Mouse (Mus musculus) CD8-positive naive resting alpha-beta T cell, adult 2 months (primary cell): Measurements from ENCODE around the gene Ppt2.
A peak's percentile ranks its signal among the peaks of the same experiment; 100 is the strongest.

Experiments used
- DNase-seq, 2 experiments: peaks; one replicate each; pipeline ENCODE4 v3.0.0; 2022; ENCODE audit warnings: low read depth in 2 of 2, low spot score in 2 of 2

The Ppt2 gene

DNA sequence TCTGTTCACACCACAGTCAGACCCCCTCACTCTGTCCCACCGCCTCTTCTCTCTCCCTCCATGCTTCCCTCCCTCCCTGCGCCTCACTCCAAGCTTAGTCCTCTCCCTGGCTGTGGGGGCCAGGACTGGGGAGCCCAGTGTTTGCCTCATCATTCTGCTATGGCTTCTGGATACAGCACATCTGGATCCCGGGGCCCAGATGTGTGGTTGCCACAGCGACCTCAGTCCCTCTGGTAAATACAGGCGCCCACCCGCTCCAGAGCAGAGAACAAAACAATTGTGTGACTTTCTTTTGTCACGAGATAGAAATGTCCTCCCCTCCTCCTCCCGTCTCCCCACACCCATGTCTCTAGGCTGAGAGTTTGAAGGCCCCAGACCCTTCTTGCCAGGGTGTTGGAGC lies 28.4 kb upstream of the Ppt2 start:
- no peak for DNase-seq

DNA sequence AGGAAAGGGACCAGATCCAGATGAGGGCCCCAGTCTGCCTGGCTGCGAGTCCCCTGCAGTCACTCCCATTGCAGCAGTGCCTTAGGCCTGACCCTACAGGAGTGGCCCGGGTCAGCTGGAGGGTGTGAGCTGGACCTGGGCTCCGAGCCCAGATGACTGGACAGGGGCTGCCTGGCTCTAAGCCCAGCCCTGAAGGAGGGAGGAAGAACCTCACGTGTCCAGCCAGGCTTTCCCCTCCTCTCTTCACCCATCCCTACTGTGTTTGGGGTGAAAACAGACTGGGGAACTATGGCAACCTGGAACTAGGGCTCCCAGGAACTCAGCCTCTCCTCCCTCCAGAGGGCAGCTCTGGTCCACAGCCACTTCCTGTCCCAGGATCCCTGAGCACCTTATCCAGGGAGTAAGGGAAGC lies 27.3 kb upstream of the Ppt2 start:
- no peak for DNase-seq

DNA sequence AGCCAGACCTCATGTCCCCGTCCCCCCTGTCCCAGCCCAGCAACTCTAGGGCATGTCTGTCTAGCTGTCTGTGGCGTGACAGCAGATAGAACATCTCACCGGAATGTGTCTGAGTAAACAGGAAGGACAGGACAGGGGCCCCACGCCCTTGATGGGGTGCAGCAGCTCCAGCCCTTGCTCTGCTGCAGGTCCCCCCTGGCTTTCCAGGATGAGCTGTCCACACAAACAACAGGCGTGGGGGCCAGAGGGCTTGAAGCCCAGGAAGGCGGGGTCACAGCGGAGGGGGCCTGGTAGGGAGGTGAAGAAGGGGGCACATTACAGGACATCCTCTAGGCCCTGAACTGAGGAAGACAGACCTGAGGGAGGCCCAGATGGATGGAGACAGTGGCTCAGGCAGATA lies 26.9 kb upstream of the Ppt2 start:
- DNase-seq: no peak

DNA sequence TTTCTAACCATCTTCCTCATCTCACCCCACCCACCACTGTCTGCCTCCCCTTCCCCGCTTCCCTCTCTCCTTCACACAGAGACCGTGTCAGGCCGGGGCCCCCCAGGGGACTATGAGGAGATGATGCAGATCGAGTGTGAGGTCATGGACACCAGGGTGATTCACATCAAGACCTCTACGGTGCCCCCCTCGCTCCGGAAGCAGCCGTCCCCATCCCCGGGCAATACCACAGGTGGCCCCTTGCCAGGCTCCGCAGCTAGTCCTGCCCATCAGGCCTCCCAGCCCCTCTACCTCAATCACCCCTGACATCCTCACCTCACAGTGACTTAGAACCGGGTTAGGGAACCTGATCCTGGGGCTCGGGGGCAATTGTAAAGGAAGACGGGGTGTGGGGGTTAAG lies 26.1 kb upstream of the Ppt2 start:
- no peak for DNase-seq

DNA sequence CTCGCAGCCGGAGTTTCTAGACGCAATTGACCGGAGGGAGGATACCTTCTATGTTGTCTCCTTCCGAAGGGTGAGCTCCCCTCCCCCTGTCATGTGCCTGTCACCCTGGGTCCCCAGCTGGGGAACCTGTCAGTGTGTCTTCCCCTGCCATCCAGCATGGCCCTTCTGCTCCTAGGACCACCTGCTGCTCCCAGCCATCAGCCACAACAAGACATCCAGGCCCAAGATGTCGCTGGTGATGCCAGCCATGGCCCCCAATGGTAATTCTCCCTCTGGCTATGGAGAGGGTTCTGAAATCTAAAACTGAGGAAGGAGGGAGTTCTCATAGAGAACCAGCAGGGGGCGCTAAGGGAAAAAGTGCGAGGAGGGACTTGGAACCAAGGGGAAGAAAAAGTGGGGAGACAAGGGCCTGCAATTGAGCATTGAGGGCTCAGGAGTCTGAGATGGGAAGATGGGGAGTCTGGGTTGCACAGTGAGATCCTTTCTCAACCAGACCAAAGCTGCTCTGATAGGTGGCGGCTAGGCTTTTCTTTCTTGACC lies 25.5 kb upstream of the Ppt2 start:
- DNase-seq: peak; percentile 42 to 60

DNA sequence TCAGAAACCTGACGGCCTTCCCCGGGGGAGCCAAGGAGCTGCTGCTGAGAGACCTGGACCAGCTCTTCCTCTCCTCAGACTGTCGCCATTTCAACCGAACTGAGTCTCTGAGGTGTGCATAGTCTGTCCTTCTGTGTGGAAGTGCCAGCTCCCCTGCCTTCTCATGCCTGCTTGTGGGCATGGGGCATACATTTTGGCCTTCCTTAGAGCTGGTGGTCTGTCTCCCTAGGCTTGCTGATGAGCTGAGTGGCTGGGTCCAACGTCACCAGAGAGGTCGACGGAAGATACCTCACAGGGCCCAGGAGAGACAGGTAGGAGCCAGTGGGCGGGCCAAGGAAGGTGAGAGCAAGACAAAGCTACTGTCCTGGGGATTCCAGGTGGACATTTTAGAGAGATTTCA lies 24.7 kb upstream of the Ppt2 start:
- DNase-seq: no peak

DNA sequence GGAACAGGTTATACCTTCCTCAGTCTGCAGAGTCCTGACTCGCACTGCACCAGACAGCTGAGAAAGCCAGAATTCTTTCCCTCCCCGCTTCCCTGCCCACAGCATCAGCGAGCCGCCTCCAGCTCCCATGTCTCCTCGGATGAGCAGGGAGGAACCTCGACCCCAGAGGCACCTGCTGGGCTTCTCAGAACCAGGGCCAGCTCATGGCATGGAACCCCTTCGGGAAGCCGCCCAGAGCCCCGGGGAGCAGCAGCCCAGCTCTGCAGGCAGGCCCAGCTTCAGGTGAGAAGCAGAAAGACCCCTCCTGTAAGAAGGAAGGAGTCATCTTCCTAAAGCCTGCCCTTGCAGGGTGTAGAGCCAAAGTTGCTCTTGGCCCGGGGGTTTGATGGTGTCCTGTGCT lies 24.2 kb upstream of the Ppt2 start:
- DNase-seq: no peak

DNA sequence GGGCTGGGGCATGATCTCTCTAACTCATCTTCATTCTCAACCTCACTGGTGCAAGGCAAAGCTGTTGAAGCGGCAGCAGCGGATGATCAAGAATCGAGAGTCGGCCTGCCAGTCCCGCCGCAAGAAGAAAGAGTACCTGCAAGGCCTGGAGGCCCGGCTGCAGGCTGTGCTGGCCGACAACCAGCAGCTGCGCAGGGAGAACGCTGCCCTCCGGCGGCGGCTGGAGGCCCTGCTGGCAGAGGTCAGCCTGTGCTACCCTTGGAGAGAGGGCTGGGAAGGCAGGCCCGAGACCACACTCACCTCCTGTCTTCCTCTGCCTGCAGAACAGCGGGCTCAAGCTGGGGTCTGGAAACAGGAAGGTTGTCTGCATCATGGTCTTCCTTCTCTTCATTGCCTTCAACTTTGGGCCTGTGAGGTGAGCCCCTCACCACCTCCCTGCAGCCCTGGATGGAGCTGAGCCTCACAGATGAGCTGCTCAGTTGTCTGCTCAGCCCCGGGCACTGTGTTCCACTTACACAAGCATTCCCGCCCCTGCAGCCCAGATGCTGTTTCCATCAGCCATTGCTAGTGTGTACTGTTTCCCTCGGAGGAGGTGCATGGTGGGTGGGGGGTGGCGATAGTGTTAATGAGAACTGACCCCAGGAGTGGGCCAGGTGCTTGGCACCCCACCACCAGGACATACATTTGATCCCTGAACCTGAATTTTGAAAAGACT lies 23.4 kb upstream of the Ppt2 start:
- DNase-seq: no peak

DNA sequence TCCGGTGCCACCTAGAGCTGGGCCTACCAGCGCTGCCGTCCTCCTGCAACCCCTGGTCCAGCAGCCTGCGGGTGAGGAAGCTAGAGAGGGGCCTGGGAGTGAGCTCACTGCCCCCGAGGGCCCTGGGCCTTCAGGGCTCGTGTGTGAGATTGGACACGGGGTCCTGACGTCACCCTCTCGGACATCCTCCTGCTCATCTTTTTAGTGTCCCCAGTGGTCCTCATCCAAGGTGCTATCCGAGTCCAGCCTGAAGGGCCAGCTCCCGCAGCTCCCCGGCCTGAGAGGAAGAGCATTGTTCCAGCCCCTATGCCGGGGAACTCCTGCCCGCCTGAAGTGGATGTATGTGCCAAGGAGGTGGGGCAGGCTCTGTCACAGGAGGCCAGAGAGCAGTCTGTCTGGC lies 22.5 kb upstream of the Ppt2 start:
- DNase-seq: no peak

DNA sequence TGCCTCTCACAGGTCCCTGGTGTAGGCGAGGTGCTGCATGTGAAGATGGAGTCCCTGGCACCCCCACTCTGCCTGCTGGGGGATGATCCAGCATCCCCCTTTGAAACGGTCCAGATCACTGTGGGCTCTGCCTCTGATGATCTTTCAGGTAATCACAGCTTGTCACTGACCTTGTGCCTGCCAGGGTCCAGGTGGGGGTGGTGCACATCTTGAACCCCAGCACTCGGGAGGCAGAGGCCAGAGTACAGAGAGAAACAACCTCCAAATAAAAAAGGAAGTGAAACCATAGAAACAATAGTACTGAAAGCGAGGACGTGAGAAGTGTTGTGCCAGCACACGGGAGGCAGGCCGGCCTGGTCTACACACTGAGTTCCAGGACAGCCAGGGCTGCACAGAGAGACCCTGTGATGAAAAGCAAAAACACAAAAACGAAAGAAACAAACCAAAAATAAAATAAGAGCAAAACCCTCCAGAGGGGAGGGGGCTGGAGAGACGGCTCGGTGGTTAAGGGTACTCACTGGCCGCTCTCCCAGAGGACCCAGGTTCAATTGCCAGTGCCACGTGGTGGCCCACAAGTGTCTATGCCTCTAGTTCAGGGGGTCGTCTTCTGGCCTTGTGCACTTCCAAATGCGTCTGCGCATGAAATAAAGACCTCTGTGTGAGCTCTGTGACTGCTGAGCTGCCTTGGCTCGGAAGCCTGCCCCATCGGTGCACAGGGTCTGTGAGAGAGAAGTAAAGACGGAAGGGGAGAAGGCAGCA lies 21.0 kb upstream of the Ppt2 start:
- no peak for DNase-seq

DNA sequence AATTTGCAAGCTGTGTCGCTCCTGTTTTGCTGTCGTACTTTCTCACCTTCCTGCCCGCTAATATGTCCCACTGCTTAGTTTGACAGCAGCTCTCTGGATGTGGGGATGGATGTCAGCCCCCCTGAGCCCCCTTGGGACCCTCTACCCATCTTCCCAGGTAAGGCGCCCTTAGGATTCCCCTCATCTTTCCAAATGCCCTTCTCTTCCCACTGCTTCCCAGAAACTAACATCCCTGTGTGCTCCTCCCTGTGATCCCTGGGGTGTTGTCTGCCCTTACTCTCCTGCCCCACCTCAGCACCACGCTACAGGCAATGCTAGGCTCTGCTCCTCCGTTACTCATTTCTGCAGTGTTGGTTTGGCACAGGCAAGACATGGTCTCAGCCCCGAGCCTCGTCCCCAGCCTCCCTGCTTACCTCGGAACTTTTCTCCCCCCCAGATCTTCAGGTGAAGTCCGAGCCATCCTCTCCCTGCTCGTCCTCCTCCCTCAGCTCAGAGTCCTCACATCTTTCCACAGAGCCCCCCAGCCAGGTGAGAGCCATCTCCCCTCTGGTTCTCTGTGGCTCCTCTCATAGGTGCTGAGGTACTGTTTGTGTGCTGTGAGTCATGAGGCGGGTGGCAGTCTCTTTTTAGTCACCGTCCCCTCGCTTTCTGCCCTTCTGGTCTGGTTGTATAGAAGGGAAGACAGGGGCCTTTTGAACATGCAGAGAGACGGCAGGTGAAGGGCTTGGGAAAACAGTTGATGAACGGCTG lies 20.0 kb upstream of the Ppt2 start:
- DNase-seq: no peak

DNA sequence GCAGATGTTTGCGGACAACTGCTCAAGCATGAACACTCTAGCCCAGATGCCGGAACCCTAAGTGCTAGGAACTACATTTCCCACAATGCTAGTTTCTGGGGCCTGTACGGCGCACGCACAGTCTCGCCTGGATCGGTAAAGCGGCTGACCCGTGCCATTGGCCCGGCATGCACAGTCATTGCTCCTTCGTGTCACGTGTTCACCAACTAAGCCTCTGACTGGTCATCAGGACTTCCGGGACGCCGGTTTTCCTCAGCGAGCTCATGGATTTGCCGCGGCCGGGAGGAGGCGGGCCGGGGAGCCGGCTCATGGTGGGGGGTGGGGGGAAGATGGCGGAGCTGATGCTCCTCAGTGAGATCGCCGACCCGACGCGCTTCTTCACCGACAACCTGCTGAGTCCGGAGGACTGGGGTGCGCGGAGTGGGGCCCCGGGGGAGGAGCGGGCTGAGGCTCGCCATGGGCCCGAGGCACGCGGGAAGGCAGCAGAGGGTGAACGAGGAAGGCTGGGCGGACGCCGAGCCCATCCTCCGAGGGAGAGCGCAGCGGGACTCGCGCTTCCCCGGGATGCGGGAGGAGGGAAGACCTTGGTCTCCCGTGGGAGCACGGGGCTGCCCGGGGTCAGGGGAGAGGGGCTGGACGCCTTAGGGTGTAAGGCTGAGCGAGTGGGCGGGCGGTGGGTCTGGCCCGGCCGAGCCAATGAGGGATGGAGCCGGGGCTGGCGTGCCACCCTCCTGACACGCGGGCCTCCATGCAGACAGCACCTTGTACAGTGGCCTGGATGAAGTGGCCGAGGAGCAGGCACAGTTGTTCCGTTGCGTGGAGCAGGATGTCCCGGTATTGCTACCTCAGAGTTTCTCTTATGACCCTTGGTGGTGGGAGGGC lies 18.8 kb upstream of the Ppt2 start, which contains the start of gene Atf6b:
Gene Atf6b (plus strand): TSS at position 241 of the 882 bp plus-strand sequence.
- DNase-seq: peak; percentile 91 to 92

DNA sequence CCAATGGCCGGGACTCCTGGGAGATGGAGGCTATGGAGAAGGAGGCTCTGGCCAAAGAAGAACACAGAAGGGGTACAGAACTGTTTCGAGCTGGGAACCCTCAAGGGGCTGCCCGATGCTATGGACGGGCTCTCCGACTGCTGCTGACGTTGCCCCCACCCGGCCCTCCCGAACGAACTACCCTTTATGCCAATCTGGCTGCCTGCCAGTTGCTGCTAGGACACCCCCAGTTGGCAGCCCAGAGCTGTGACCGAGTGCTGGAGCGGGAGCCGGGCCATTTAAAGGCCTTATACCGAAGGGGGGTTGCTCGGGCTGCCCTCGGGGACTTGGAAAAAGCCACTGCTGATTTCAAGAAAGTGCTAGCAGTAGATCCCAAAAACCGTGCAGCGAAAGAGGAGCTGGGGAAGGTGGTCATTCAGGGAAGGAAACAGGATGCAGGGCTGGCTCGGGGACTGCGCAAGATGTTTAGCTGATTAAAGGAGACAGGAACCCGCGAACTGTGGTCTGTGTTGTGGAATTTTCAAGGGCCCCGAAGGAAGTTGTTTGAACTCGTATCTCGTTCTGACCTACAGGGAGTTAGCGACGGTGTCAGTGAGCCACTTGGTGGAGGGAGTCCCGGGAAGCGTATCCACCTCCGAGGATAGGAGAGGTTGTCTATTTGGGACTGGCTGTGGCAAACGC lies 17.7 kb upstream of the Ppt2 start:
- DNase-seq: no peak

DNA sequence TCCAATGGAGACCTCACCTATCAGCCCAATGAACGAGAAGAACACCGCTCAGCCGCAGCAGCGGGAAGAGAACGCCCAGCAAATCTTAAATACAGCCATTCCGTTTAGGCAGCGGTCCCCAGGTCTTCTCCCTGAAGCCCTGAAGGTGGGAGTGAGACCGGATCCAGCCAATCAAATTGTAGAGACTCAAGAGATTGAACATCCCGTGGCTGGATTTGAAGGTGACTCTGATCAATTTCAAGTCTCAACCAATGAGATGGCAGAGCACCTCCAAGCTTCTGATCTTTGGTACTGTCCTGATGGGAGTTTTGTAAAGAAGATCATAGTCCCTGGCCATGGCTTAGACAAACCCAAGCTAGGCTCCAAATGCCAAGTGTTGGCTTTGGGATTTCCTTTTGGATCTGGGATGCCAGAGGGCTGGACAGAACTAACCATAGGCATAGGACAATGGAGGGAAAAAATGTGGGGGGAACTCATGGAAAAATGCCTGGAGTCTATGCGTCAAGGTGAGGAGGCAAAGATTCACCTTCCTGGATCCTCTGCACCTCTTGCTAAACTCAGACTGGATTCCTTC lies 17.0 kb upstream of the Ppt2 start:
- DNase-seq: no peak

DNA sequence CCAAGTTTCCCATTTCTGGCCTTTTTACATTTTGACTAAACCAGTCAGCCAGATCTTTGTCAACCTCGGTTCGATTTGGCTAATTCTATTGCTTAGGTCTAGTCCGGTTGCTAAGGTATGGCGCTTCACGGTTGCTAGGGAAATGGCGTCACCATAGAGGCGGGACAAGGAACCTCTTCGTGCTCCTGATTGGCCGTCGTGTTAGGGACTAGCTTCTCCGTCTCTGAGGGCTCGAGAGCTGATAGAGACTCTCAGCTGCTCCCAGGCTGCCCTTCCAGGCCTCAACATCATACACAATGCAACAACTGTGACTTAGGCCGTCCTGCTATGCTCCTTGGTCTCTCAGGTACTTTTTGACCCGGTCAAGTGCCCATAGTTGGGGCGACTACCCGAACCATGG lies 16.3 kb upstream of the Ppt2 start, which contains the start of gene Fkbpl:
Gene Fkbpl (plus strand): TSS at position 157 of the 400 bp plus-strand sequence.
- peak; percentile 92 to 97 for DNase-seq

DNA sequence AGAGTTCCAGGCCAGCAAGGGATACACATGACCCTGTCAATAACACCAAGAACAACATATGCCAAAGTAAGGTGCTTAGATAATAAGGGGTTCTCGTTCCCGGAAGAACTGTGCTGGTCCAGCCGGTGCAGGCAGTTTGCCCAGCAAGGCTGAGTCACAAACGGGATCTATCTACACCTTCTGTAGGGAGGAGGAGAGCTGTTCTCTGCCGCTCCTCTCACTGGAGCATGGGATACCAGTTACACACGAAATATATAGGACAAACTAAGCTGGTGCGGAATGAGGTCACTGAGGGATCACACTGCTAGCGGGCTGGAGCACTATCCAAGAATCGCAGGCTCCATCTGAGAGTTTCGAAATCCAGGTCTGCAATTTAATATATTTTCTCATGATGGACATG lies 15.6 kb upstream of the Ppt2 start:
- DNase-seq: no peak

DNA sequence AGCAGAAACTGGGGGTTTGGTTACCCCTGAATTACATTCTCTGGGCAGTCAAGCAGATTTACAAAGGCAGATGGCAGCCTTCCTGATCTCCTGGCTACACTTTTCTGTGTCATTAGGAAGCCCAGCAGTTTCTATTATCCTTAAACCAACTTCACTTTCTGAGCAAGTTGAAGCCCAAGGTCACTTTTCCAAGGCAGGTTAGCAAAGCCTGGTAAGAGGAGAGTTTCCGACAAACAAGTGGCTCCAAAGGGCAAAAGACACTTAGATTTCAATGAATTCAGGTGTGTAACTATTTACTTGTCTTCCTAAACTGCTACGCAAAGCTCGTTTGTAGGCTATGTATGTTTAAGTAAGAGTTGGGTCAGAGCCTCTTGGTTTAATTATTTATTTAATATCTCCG lies 15.1 kb upstream of the Ppt2 start:
- DNase-seq: no peak

DNA sequence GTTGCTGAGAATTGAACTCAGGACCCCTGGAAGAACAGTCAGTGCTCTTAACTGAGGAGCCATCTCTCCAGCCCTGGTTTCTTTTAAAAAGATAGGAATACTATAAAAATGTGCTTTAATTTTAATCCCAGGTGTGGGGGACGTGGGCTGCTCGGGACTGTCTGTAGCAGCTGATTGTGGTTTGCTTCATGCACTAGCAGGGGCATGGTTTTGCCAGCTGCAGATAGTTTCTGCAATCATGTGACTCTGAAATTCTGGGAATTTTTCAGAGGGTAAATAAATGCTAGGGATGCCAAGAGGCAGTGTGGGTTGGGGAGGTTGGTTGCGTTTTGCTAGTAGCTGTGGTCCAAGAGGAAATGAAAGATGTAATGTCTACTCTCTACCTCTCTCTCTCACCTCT lies 13.6 kb upstream of the Ppt2 start:
- no peak for DNase-seq

DNA sequence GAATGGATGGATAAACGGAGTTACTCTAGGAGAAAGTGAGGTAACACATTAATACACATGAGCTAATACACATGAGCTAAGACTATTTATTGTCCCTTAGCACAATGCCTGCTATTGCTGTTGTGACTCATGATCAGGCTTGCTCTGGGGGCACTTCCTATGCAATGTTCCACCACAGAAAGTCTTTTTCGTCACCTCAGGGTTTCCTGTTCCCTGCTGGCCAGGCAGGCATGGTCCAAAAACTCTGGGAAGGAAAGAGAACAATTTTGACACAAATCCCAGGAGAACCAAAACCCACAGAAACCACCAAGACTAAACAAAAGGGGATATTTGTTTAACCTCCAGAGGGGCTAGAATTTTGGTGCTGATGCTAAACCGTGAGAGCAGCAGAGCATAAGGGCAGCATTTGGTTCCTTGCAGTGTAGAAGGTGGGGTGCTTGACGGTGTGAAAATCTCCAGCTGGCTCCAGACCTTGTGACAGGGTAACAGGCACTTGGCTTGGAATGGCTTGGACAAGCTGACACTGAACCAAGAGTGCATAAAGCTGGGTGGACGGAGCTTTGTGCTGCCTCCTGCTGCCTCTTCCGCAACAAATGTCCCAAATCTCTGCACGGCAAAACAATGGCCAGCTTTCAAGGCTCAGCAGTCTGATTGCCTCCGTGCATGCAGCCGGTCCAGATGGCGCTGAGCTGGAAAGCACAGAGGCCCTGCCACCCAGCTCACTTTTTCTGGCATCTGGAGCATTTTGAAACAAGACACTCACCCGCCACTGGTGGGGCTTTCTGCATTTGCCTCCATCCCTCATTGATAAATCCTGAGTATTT lies 12.7 kb upstream of the Ppt2 start:
- DNase-seq: no peak
